In the genomic region with DNA sequence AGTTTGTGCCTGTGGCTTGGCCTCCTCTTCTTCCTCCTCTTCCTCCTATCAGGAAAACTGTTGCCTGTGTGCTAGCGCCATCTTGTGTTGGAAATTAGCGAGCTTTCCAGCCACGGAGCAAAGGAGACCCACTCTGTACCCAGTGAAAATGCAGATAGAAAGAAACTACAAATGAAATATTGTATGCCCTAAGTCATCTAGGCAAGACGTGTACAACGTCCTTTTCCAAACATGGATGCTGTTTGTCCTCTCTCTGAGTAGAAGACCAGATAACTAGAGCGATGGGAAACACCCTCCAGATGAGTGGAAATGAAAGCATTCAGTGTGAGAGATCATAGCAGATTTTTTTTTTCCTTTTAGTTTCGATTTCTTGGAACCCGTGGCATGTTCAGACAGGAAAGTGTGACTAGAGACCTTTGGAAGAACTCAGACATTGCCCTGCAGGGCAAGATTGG, we compare ENCODE assay signal across 8 mouse cellular contexts. TPM values are rescaled to one million over a fixed set of nuclear protein-coding genes. Genes with fewer than 3 reads are reported as not detected.
DNase-seq lines count a peak whose midpoint lies in the region; ATAC-seq lines count a peak whose summit lies in the region.

A gene (plus strand): TSS at position 405 of the 455 bp plus-strand sequence.

- H3K9ac ChIP-seq in hindbrain, embryonic 14.5 days = no peak within 1 kb of the TSS

- H3K9me3 ChIP-seq in hindbrain, embryonic 14.5 days (ENCODE audit: control insufficient read depth, low read length) = no peaks in the 10 kb centered on the region

- H3K27me3 ChIP-seq in hindbrain, embryonic 14.5 days (ENCODE audit: control insufficient read depth, insufficient read depth, low read length) = no peaks in the 10 kb centered on the region

- no peak within 1 kb of the TSS for H3K27ac ChIP-seq in hindbrain, embryonic 14.5 days

- no peak for ATAC-seq in hindbrain, embryonic 14.5 days (ENCODE audit: low FRiP score)

- peak; percentile 89 for DNase-seq in NIH3T3 (ENCODE audit: low read depth)
- peak; percentile 23 for DNase-seq in cerebellum, adult 9-11 months
- DNase-seq in frontal cortex, postnatal 14 days (ENCODE audit: low spot score in 2 of 2) = peak; percentile 43 to 75
- peak; percentile 83 for DNase-seq in hindbrain, embryonic 14.5 days (ENCODE audit: low spot score)
- peak; percentile 69 to 81 for DNase-seq in layer of hippocampus, postnatal 36 days
- peak; percentile 85 for DNase-seq in lung, postnatal 36 days
- peak; percentile 79 for DNase-seq in retina, postnatal 1 day
- peak; percentile 62 to 63 for DNase-seq in urinary bladder, postnatal 36 days (ENCODE audit: low spot score in 2 of 2)

- no peak within 1 kb of the TSS for H3K4me3 ChIP-seq in hindbrain, embryonic 14.5 days (replicated peaks; ENCODE audit: low read length)

- H3K4me1 ChIP-seq in hindbrain, embryonic 14.5 days (replicated peaks; ENCODE audit: control insufficient read depth, insufficient read depth, low read length) = peaks cover 5% of the 10 kb centered on the region; the same call in 1 of the 2 replicates

- no peaks in the 10 kb centered on the region for H3K36me3 ChIP-seq in hindbrain, embryonic 14.5 days (replicated peaks; ENCODE audit: control insufficient read depth, insufficient read depth)

- 18% methylated on average over 8 of the region's 8 CpGs for WGBS in hindbrain, embryonic 14.5 days

- H3K4me2 ChIP-seq in hindbrain, embryonic 14.5 days (replicated peaks) = no peak within 1 kb of the TSS

RNA-seq across cellular contexts. Expression of the gene that starts here (rescaled TPM):
- 85.8 and 95.7 TPM in 2 replicates for polyA plus RNA-seq in hindbrain, embryonic 14.5 days (2014; fragmentation: Nextera tagmentation; extraction: Ambion mirVana)
- 10 to 100 TPM; 32.1 to 40.1 TPM for total RNA-seq in layer of hippocampus, postnatal 36 days (2021)

Comparison
In these comparisons a context has a peak if more than half of its experiments do, and no peak if none do; other contexts are left out.
1. DNase-seq: peak in every context shown above with its lines; median percentile 89 in NIH3T3; 85 in lung, postnatal 36 days; 83 in hindbrain, embryonic 14.5 days; 79 in retina, postnatal 1 day; 75 in layer of hippocampus, postnatal 36 days; 62 in urinary bladder, postnatal 36 days; 59 in frontal cortex, postnatal 14 days; 23 in cerebellum, adult 9-11 months.